Mouse (Mus musculus) telencephalon, adult 2 months (tissue): Measurements from ENCODE around the gene BC004004.
"Not testable (repeated sequence)": the region's sequence is repeated elsewhere in the genome, so short reads cannot be mapped to it uniquely, and the experiment has no call there.

Experiments
- DNase-seq: peaks from one replicate; pipeline ENCODE4 v3.0.0-alpha.2; 2011; ENCODE audit warnings: low read depth, low spot score

Gene BC004004

DNA sequence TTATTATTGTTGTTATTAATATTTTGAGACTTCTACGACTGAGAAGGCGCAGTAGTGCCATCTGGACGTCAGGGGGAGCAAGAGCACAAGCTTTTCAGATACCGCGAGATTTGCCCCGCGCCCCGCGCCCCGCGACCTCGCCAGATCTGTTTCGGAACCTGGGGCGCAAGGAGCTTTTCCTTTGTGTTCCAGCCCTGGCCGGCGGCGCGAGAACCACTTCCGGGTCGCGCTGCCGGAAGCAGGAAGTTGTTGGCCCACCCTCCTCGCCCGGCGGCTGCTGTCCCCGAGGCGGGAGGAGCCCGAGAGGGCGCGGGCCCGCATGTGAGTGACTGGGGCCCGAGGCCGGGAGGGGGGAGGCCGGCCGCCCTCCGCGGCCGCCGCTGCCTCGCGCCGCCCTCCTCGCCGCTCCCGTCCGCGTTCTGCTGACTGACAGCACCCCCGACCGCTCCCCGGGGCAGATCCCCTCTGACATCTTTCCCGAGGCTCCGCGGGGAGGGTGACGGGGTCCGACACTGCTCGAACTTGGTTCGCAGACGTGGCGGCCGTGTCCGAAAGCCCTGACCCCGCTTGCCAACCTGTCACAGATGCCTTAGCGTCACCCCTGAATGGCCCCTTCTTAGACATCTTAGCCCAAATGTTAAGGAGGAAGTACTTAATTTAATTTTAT lies at the start of gene BC004004:
Gene BC004004, plus strand, starts transcription at position 107 of the 667 bp plus-strand sequence.
- DNase-seq = peak; percentile 90

DNA sequence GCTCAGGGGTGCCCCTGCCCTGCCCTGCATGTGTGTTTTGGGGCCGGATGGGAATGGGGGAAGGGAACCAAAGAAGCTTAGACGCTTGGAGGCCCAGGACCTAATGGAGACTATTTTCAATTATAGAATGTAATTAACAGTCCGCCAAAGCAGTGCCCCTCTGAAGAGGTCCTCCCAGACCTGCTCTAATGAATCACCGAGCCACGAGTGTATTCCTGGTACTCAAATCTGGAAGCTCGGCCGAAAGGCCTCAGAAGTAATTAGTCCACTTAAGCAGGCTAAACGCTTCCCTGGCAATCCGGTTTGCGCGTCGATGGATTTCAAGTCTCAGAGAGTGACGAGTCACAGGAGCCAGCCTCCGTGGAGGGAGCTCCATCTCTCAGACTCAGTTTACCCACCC lies 48.0 kb upstream of the BC004004 start:
- DNase-seq = no peak

DNA sequence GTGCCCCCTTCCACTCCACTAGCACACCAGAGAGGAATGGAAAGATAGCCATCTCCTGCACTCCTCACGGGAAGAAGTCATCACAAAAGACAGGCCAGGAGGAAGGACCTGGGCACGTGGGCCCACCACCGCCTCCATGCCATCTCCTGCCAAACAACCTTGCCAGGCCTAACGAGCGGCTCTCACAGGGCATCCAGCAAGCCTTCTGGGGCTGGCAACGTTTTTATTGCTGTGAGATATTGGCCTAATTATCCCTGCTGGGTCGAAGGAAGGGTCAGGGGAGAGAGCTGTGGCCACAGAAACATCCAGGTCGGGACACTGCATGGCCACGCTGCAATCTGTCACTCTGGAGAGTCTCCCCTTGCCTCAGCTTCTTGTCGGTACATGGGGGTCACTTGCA lies 37.5 kb upstream of the BC004004 start:
- no peak for DNase-seq

DNA sequence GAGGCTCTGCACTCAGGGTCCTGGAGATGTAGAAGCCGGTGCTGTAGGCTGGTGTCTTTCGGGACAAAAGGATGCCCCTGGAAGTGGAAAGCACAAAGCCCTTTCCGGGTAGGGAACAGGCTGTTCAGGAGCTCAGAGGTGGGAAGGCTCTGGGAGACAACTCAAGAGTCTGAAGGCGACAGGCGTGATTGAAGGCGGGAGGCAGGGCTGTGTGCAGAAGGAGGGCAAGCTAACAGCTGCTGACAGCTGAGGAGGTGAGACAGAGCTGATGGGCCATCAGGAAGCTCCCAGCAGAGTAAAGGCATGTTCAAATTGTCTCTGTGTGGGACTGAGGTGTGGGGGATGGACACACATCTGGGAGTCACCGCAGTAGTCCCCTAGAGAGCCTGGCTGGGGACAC lies 32.5 kb upstream of the BC004004 start:
- DNase-seq = no peak

DNA sequence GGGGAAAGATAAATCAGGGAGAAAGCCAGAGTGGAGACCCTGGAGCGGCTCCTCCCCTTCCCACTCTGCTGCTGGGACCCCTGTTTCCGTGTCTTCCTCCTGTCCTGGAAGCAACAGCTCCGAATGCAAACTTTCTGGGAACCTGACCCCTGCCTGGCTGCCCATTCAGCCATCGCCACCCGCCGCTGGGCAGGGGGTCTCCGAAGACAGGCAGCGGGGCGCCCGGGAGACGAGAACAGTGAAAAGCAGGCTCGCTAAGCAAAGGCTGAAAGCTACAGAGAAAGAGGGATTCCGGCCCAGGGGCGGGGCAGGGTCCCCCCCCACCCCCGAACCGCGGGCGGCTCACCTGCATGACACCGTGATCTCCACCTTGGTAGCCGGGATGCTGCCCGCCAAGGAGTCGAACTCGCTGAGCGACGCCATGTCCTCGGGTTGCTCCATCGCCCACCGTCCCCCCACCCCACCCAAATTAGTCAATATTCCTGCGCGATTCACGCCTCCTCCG lies 31.3 kb upstream of the BC004004 start:
- DNase-seq = no peak

DNA sequence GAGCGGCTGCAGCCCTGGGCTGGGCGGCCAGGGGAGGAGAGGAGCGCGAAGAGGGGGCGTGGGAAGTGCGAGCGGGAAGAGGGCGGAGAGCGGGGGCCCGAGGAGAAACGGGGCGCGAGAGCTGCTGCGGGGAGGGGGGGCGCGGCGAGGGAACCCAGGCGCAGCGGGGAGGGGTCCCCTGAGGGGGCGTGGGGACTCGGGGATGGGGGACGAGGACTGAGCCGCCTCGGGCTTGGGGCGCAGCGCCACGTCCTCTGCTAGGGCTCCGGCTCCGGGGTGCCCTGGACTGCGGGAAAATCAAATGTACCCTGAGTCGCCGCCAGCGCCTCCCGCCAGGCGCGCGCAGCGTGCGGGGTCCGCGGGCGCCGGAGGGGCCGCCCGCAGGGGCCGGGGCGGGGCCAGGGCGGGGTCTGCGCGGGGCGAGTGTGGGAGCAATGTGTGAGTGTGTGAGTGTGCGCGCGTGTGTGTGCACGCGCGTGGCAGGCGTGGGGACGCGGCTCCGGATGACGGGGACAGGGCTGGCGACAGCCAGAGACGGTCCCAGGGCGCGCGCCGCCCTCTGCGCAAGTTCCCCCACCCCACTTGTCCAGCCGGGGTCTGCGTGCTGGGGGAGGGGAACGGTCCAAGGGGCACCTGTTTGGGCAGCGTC lies 30.7 kb upstream of the BC004004 start, which contains the start of gene Cpne5:
Gene Cpne5, minus strand, starts transcription at position 396 of the 649 bp plus-strand sequence.
- DNase-seq = no peak

DNA sequence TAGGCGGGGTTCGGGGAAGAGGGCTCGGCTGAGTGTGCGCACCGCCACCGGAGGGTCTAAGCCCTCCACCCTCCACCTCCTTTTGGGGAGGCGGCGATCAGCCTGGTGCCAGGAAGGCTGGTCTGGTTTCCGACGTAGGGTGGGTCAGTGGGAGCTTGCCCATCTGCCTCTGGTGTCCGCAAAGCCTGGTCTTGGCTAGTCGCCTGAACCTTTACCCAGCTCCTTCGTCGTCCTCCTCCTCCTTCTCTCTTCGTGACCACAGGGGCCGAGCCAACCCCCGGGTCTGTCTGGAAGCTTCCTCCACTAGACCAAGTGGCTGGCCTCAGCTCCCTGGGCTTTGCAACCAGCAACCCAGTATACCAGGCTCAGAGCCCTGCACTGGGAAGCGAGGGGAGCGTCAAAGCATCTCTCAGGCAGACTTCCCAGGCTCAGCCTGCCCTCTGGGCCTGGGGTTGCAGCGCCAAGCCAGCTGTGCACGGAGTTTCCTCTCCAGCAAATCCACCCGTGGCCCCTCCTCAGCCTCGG lies 30.1 kb upstream of the BC004004 start:
- no peak for DNase-seq

DNA sequence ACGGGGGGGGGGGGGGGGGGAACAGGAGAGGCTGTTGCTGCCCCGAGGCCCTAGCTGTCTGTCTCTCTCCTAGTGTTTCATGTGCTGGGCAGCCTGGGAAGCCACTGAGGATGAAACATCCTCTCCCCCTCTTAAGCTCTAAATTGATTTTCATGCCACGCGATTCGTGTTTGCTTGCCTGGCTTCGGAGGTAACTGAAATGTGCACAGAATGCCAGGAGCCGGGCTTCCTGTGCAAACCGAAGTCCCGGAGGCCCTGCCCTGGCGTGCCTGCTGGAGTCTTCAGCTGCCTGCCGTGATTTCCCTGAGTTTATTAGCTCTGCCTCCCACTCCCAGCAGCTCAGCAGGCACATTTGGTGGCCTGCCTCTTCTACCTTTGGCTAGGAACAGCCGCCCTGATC lies 23.7 kb upstream of the BC004004 start:
- no peak for DNase-seq

DNA sequence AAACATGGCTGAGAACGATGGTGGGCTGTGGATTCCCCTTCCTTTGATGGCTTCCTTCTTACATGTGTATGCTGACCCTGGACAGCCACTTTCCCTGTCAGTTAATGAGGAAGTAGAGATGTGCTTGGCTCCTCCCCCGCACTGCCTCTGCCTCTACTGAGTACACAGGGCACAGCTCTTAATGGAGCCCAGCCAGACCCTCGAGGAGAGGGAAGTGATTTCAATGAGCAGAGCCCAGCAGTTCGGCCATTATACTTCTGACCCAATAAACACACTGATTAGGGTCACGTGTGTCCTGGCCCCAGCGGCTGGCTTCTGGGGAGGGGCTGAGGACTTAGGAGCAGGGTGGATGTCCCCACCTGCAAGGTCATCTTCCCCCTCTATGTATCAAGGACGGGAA lies 22.9 kb upstream of the BC004004 start:
- no peak for DNase-seq

DNA sequence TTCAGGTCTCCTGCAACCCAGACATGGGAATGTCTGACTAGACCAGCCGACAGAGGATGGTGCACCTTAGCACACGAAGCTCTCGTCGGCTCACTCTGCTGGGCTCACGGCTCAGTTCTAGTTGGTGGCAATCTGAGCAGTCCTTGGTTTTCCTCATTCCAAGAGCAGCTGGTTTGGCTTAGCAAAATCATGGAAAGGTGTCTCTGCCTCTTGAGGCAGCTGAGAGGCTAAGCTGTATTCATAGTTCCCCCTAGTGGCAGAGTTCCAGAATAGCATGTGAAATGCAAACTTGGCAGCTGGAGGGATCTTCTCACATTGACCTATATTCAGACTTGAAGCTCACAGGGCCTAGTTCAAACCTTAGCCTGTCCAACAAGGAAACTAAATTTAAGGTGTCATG lies 22.0 kb upstream of the BC004004 start:
- DNase-seq = peak; percentile 86

DNA sequence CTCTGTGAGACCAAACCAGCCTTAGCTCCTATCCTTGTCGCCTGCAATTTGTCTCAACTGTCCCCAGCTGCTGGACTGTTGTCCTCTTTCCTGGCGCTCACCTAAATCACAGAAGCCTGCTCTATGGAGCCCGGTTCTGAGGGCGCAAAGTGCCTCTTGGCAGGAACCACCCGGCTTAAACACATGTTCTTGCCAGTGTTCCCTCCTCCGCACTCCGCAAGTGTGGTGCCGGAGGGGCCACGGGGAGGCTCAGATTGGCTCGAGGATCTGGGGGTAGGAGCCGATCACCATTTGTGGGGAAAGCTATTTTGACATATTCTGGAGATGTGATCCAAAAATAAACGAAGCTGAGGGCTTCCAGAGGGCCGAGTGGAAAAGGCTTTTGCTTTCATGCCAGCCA lies 20.7 kb upstream of the BC004004 start:
- peak; percentile 67 for DNase-seq

DNA sequence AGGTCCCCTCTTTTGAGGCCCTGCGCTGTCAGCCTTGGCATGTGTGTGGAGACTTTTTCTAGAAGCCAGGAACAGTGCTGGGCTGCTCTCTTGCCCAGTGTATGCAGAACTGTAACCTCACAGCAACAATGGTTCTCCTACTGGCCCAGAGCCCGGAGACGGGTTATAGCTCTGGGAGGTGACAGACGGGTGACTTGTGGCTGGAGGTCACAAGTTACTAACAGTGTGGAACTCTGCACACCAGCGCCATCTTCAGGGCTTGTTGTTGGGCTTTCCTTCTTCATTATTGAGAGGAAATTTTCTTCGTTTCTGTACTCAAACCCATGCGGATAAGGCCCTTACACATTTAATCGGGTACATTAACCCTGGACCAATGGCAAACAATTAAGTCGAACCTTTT lies 19.1 kb upstream of the BC004004 start:
- no peak for DNase-seq

DNA sequence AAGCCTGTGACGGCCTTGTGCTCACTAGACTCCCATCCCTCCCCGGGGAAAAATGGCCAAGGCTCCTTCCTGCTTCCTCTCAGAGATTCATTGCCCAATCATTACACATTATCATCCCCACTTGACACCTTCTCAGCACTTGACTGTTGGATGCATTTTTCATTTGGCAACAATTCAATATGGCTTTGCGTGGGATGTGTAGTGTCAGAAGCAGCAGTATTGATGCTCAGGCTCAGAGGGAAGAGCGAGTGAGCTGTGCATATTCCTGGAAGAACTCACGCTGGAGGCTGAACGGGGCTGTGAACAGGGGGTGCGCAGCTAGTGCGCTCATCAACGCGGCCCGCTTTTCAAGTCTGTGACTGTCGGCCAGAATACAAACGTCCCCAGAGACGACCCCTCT lies 17.6 kb upstream of the BC004004 start:
- DNase-seq = not testable (repeated sequence)

DNA sequence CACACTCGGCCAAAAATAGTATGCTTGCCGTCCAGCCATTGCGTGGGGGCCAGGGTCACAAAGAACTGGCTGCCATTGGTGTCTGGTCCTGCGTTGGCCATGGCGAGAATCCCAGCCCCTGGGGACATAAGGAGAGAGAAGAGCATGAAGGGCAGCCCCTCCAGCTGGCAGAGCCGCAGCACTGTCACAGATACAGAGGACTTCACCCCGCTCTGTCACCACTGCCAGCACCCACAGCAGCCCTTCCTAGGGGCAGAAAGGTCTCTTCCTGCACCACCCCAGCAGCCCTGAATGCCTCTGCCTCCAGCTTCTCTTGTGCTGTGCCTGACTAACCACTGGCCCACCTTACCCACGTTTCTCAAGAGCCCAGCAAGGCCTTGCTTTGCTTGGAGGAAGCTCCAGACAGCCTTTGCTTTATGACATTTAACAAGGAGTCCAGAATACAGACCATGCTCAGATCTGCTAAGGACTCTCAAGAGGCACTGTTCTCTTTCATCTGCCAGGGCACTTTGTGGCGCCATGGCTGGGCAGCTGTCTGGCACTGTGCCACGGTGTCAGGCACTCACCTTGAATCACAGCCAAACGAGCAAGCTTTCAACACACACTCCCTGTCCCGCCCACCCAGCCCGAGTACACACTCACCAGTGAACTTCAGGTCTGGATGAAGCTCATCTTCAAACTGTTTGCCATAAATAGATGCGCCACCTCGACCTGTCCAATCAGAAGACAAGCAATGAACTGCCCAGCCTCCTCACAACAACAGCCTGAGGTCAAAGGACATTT lies 16.8 kb upstream of the BC004004 start:
- no peak for DNase-seq

DNA sequence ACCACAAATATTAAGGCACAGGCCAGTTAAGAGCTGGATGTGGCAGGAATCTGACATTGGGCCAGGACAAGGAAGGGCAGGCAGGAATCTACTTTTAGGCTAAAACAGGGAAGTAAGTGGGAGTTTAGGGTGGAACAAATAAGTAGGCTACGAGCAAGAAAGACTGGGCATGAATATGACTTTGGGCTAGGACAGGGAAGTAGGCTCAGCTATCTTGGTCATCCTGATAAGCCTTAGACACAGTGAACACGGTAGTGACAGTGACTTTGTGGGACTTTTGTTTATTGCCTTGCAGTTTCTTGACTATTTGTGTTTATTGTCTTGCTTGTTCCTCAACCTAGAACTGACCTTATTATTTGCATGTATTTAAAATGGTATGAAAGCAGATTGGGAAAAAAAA lies 15.4 kb upstream of the BC004004 start:
- DNase-seq = no peak

DNA sequence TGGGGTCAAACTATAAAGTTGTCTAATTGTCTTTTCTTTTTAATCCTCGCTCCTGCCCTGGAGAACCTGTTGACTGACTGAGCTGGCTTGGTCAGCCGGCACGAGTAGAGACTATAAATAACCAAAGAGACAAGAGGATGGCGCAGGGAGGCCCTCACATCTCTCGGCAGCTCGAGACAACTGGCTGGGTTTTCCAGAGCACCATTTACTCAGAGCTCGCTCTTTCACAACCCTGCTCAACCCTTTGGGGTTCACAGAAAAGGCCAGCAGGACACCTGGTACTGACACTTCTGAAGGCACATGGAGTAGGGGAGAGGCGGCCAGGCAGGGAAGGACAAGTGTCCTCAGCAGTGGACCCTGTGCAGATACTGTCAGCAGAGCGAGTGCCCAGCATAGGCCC lies 14.9 kb upstream of the BC004004 start:
- no peak for DNase-seq

DNA sequence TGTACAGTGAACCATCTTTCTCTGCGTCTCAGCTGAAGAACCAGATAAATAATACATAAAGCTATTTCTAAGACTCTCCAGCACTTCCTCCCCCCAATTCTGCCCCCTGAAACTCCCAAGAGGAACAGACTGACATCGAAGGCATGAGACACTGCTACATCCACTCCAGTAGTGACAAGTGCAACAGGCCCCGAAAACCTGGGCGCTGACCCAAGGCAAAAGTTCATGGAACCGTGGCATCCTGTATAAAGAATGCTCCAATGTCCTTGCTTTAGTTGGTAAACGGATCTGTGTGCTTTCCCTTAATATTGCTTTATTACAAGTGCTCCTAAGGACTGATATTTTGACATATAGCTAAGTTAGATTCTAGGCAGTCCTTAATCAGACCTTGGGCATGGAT lies 13.8 kb upstream of the BC004004 start:
- not testable (repeated sequence) for DNase-seq

DNA sequence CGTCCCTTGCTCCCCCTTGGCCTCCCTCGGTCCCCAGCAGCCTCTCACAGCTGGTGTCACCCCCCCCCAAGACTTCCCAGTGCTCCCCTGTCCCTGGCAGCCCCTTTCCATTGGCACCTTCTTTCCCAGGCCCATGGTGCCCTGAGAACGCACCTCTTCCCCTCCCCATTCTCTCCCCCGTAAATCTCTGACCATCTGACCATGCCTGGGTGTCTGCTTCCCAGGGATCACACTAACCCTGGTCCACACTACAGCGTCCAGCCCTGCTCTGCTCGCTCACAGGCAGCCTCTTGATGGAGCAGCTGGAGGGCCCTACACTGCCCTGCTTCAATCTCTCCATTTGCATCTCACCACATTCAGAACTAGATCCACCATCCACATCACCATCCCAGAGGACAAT lies 12.1 kb upstream of the BC004004 start:
- DNase-seq = no peak

DNA sequence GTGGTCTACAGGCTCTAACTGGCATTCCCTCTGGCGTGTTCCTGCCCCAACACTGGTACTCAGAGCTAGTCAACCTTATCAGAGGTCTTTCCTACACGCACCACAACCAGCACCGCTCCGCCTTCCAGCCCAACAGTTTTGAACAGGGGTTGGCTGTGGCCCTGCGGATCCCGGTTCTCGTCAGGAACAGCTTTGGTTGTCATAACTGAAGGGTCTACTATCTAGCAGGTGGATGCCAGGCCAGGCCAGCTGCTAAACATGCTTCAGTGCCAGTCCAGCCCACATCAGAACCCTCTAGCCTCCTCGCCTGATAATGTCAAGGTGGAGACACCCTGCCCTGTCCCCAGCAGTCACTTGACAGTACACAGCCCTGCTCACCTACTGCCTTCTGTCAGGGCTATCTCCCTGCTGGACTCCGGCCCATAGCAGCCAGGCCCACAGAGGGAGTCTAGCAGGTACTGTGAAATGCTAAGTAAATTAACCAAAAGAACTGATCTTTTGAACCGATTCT lies 11.5 kb upstream of the BC004004 start:
- DNase-seq = no peak

DNA sequence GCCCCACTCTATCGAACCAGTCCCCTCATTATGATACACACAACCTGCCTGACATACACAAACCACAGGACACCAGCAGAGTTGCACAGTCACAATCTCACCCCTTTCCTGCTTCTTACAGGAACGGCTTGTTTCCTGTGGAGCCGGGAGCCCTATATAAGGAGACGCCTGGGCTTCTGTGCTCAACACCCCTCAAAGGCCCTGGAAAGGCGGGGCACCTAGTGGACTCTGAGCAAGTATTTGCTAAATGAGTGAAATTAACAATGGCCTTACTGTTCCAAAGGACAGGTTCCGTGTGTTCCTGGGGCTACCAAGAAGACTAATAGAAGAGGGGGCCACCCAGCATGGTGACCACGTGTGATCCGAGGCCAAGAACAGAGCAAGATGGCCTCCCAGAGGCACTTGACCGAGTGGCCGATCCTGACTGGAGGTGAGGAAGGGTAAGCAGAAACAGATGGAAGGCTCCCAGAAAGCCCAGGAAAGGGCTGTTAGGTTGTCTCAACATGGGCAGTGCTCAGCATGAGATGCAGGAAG lies 10.5 kb upstream of the BC004004 start:
- DNase-seq = no peak

DNA sequence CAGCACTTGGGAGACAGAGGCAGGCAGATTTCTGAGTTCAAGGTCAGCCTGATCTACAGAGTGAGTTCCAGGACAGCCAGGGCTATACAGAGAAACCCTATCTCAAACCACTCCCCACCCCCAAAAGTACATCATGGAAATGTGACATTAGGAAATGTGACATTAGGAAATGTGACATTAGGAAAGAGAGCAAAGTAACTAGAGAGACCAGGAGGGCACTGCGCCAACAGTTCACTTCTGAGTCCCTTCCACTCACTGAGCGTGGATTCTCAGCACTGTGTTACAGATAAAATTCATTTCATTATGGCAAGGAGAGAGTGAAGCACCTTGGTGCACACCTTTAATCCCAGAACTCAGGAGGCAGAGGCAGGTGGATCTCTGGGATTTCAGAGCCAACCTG lies 9.7 kb upstream of the BC004004 start:
- DNase-seq = no peak

DNA sequence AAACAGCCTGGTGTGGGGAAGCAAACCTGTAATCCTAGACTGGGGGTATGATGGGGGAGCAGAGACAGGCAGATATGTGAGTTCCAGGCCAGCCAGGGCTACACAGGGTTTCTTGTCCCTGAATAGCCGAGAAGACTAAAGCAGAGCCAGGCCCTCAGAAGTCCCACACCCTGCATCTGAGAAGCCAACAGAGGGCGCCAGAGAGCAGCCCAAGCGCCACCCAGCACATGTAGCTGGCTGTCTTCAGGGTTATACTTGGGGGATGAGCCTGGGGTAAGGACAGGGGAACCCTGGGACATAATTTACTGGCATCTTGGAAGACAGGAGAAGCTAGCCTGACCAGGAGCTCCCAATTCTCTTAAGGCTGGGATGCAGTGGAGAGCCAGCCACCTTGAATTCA lies 9.1 kb upstream of the BC004004 start:
- no peak for DNase-seq
